8 mouse cellular contexts compared by ENCODE assay signal in the genomic region with DNA sequence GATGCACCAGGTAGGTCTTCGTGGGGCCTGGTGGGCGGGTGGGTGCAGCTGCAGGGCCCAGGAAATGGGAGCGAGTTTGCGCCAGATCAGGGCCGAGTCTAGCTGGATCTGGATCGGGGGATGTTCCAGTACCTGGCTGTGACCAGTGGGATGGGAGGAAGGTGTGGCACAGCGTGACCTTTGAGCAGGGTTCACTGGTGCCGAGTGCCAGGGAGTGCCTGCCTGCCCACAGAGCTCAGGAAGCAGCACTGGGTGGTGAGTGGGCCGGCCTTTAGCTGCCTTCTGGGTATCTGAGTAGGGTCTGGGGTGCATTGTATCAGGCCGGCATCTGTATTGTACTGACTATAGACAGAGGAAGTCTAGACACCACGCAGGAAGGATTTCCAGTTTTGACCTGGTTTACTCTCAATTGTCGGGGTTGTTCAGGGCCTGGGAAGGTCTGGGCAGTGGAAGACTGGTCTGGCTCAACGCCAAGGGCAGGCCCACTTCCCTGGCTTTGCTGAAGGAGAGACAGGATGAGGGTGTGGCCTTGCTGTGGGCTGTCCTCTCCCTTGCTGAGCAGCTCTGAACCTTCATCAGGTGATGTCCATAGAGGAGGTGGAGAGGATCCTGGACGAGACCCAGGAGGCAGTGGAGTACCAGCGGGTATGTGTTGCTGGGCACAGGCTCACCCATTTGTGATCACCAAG. TPM values are rescaled to one million over a fixed set of nuclear protein-coding genes. Genes with fewer than 3 reads are reported as not detected.
DNase-seq lines count a peak whose midpoint lies in the region; ATAC-seq lines count a peak whose summit lies in the region.

No protein-coding gene starts in this region.

- H3K9ac ChIP-seq in limb, embryonic 11.5 days (ENCODE audit: low read length): no peak overlapping the region; the same call in 1 of the 2 replicates
- H3K9ac ChIP-seq in kidney, embryonic 14.5 days (ENCODE audit: low read depth, low read length): no peak overlapping the region

- 89% methylated on average over 15 of the region's 15 CpGs for WGBS in limb, embryonic 11.5 days
- WGBS in limb, embryonic 10.5 days: 93% methylated on average over 15 of the region's 15 CpGs
- WGBS in kidney, embryonic 14.5 days: 83% methylated on average over 15 of the region's 15 CpGs

- intact Hi-C loops in gastrocnemius, postnatal 14 days (cut with DNase I; ENCODE audit: low total_unique reads): no loop called here

- ATAC-seq in limb, embryonic 11.5 days (ENCODE audit: insufficient number of reproducible peaks, low FRiP score, low TSS enrichment, low read depth): no peak
- ATAC-seq in kidney, embryonic 14.5 days (ENCODE audit: low FRiP score, low TSS enrichment): no peak

- no peaks in the 10 kb centered on the region for H3K27me3 ChIP-seq in limb, embryonic 11.5 days (ENCODE audit: control insufficient read depth, insufficient read depth, low read length)
- H3K27me3 ChIP-seq in limb, embryonic 10.5 days (ENCODE audit: low read depth, poor library complexity, severe bottlenecking): no peaks in the 10 kb centered on the region
- no peaks in the 10 kb centered on the region for H3K27me3 ChIP-seq in kidney, embryonic 14.5 days (ENCODE audit: control insufficient read depth, insufficient read depth, low read length)

- DNase-seq in limb, embryonic 11.5 days (ENCODE audit: low spot score): no peak
- DNase-seq in limb, embryonic 10.5 days (ENCODE audit: low spot score): no peak
- peak; percentile 41 for DNase-seq in gastrocnemius, postnatal 14 days
- DNase-seq in lung, postnatal 10 days: peak; percentile 90
- DNase-seq in embryo, embryonic 9.5 days (ENCODE audit: extremely low spot score): no peak
- DNase-seq in right cerebral cortex, postnatal 25 days: no peak
- DNase-seq in adipocyte (ENCODE audit: low spot score): no peak

- H3K27ac ChIP-seq in limb, embryonic 11.5 days (replicated peaks; ENCODE audit: low read depth, low read length): no peak overlapping the region
- H3K27ac ChIP-seq in limb, embryonic 10.5 days: no peak overlapping the region
- peak overlapping the region; percentile 37; the same call in 1 of the 2 replicates for H3K27ac ChIP-seq in kidney, embryonic 14.5 days (ENCODE audit: low read depth, low read length)

- H3K4me1 ChIP-seq in limb, embryonic 11.5 days (ENCODE audit: control insufficient read depth, insufficient read depth, low read length): peaks cover 19% of the 10 kb centered on the region
- peaks cover 36% of the 10 kb centered on the region for H3K4me1 ChIP-seq in limb, embryonic 10.5 days
- H3K4me1 ChIP-seq in kidney, embryonic 14.5 days (ENCODE audit: control insufficient read depth, insufficient read depth, low read length): peaks cover 29% of the 10 kb centered on the region

- no peak overlapping the region for H3K4me2 ChIP-seq in limb, embryonic 11.5 days (ENCODE audit: low read depth, severe bottlenecking)
- H3K4me2 ChIP-seq in kidney, embryonic 14.5 days (replicated peaks; ENCODE audit: low read depth, low read length): no peak overlapping the region; the same call in 1 of the 2 replicates

- 0 out of 2 replicates have a peak overlapping the region, but pooled peaks have one; percentile 6 for H3K4me3 ChIP-seq in limb, embryonic 11.5 days (ENCODE audit: low read depth, low read length)
- H3K4me3 ChIP-seq in limb, embryonic 10.5 days: no peak overlapping the region
- no peak overlapping the region for H3K4me3 ChIP-seq in kidney, embryonic 14.5 days (ENCODE audit: low read length)

- H3K36me3 ChIP-seq in limb, embryonic 11.5 days (ENCODE audit: control insufficient read depth, insufficient read depth, low read length): peaks cover 14% of the 10 kb centered on the region
- H3K36me3 ChIP-seq in limb, embryonic 10.5 days: peaks cover 57% of the 10 kb centered on the region
- peaks cover 35% of the 10 kb centered on the region for H3K36me3 ChIP-seq in kidney, embryonic 14.5 days (ENCODE audit: control insufficient read depth, insufficient read depth, low read length)

- no peaks in the 10 kb centered on the region for H3K9me3 ChIP-seq in limb, embryonic 11.5 days (ENCODE audit: control insufficient read depth, low read length)
- H3K9me3 ChIP-seq in limb, embryonic 10.5 days (replicated peaks): no peaks in the 10 kb centered on the region
- no peaks in the 10 kb centered on the region for H3K9me3 ChIP-seq in kidney, embryonic 14.5 days (ENCODE audit: control insufficient read depth, low read length)

RNA-seq across cellular contexts. Expression of gene Chmp6, which starts 3.0 kb away (rescaled TPM):
- 101 and 109 TPM in 2 replicates for polyA plus RNA-seq in limb, embryonic 11.5 days (2014; fragmentation: Nextera tagmentation; extraction: Ambion mirVana)
- 123 and 127 TPM in 2 replicates for polyA plus RNA-seq in limb, embryonic 10.5 days (2016; fragmentation: Nextera tagmentation; extraction: Ambion mirVana)
- total RNA-seq in gastrocnemius, postnatal 14 days (2021): 10 to 100 TPM; 22.7 to 25.2 TPM
- polyA plus RNA-seq in kidney, embryonic 14.5 days (2014; fragmentation: Nextera tagmentation; extraction: Ambion mirVana): 87.1 and 94.0 TPM in 2 replicates

RNA-seq across cellular contexts. Expression of gene Baiap2, which starts 26.3 kb away (rescaled TPM):
- 14.8 and 17.7 TPM in 2 replicates for polyA plus RNA-seq in limb, embryonic 11.5 days (2014; fragmentation: Nextera tagmentation; extraction: Ambion mirVana)
- 13.3 and 13.8 TPM in 2 replicates for polyA plus RNA-seq in limb, embryonic 10.5 days (2016; fragmentation: Nextera tagmentation; extraction: Ambion mirVana)
- 1 to 10 TPM; 3.4 to 3.9 TPM for total RNA-seq in gastrocnemius, postnatal 14 days (2021)
- polyA plus RNA-seq in kidney, embryonic 14.5 days (2014; fragmentation: Nextera tagmentation; extraction: Ambion mirVana): 15.7 and 18.2 TPM in 2 replicates

Comparison
In these comparisons a context has a peak if more than half of its experiments do, and no peak if none do; other contexts are left out.
1. DNase-seq: peak in gastrocnemius, postnatal 14 days (single experiment) and lung, postnatal 10 days (single experiment); none in limb, embryonic 11.5 days (single experiment), limb, embryonic 10.5 days (single experiment), embryo, embryonic 9.5 days (single experiment), right cerebral cortex, postnatal 25 days (single experiment) and adipocyte (single experiment).